Mouse (Mus musculus): ENCODE data around the gene Cacna1h. TPM values are rescaled to one million over a fixed set of nuclear protein-coding genes. Genes with fewer than 3 reads are reported as not detected.

The Cacna1h gene
- polyA plus RNA-seq, 2 experiments, result 6.9 to 58.0 TPM

- DNase-seq (ENCODE audit: low spot score) (no peak), ATAC-seq (ENCODE audit: low FRiP score, low read depth) (no peak)
- Histone ChIP-seq H3K36me3 (ENCODE audit: control insufficient read depth, insufficient read depth, low read length) (peaks cover 8% of the 10 kb centered on the region; the same call in 1 of the 2 replicates), H3K27ac (replicated peaks; ENCODE audit: low read depth, low read length) (no peak overlapping the region), H3K9ac (ENCODE audit: low read depth, low read length, severe bottlenecking) (no peak overlapping the region), H3K4me1 (ENCODE audit: control insufficient read depth, insufficient read depth, low read length) (peaks cover 23% of the 10 kb centered on the region), H3K4me3 (replicated peaks; ENCODE audit: low read length) (no peak overlapping the region), H3K4me2 (replicated peaks; ENCODE audit: low read depth, low read length, severe bottlenecking) (no peak overlapping the region), H3K27me3 (ENCODE audit: control insufficient read depth, insufficient read depth, low read length) (no peaks in the 10 kb centered on the region), H3K9me3 (ENCODE audit: control insufficient read depth, low read length) (no peaks in the 10 kb centered on the region)
- WGBS, result 82% methylated on average over 2 of the region's 2 CpGs
- no peak for TF ChIP-seq POLR2A (IDR thresholded peaks at IDR 0.05; ENCODE audit: borderline replicate concordance, extremely low read depth, insufficient read depth, insufficient read length)
Observed at GRCm38 (mm10) chr17:25425996-25426395, 7.6 kb downstream of the Cacna1h start.

GRCm38 (mm10) chr17:25424526-25425080 lies 9.0 kb downstream of the Cacna1h start:
- WGBS, result 71% methylated on average over 8 of the region's 8 CpGs

GRCm38 (mm10) chr17:25420998-25421397 lies 12.6 kb downstream of the Cacna1h start:
- no peaks in the 10 kb centered on the region for H3K27me3 ChIP-seq (ENCODE audit: control insufficient read depth, insufficient read depth, low read length)
- no peak overlapping the region for H3K4me3 ChIP-seq (replicated peaks; ENCODE audit: low read length)
- TF ChIP-seq POLR2A (IDR thresholded peaks at IDR 0.05; ENCODE audit: borderline replicate concordance, extremely low read depth, insufficient read depth, insufficient read length), result no peak
- H3K4me1 ChIP-seq (ENCODE audit: control insufficient read depth, insufficient read depth, low read length), result peaks cover 43% of the 10 kb centered on the region
- 0 out of 2 replicates have a peak overlapping the region, but pooled peaks have one; percentile 13 for H3K27ac ChIP-seq (replicated peaks; ENCODE audit: low read depth, low read length)
- ATAC-seq (ENCODE audit: low FRiP score, low read depth), result no peak
- H3K4me2 ChIP-seq (replicated peaks; ENCODE audit: low read depth, low read length, severe bottlenecking), result no peak overlapping the region
- no peak overlapping the region for H3K9ac ChIP-seq (ENCODE audit: low read depth, low read length, severe bottlenecking)
- 90% methylated on average over 3 of the region's 3 CpGs for WGBS
- H3K36me3 ChIP-seq (ENCODE audit: control insufficient read depth, insufficient read depth, low read length), result peaks cover 5% of the 10 kb centered on the region; the same call in 1 of the 2 replicates
- no peak for DNase-seq (ENCODE audit: low spot score)
- H3K9me3 ChIP-seq (ENCODE audit: control insufficient read depth, low read length), result no peaks in the 10 kb centered on the region

More at GRCm38 (mm10) chr17:25424526-25425080, 9.0 kb downstream of the Cacna1h start:
- Histone ChIP-seq H3K27ac (replicated peaks; ENCODE audit: low read depth, low read length) (no peak overlapping the region), H3K4me3 (replicated peaks; ENCODE audit: low read length) (no peak overlapping the region), H3K9me3 (ENCODE audit: control insufficient read depth, low read length) (no peaks in the 10 kb centered on the region), H3K4me2 (replicated peaks; ENCODE audit: low read depth, low read length, severe bottlenecking) (no peak overlapping the region), H3K36me3 (ENCODE audit: control insufficient read depth, insufficient read depth, low read length) (peaks cover 8% of the 10 kb centered on the region; the same call in 1 of the 2 replicates), H3K27me3 (ENCODE audit: control insufficient read depth, insufficient read depth, low read length) (no peaks in the 10 kb centered on the region), H3K4me1 (ENCODE audit: control insufficient read depth, insufficient read depth, low read length) (peaks cover 24% of the 10 kb centered on the region), H3K9ac (ENCODE audit: low read depth, low read length, severe bottlenecking) (no peak overlapping the region)
- ATAC-seq (ENCODE audit: low FRiP score, low read depth) (no peak), DNase-seq (ENCODE audit: low spot score) (no peak)
- no peak for TF ChIP-seq POLR2A (IDR thresholded peaks at IDR 0.05; ENCODE audit: borderline replicate concordance, extremely low read depth, insufficient read depth, insufficient read length)

GRCm38 (mm10) chr17:25418926-25419325 lies 14.7 kb downstream of the Cacna1h start:
- WGBS, result 32% methylated on average over 9 of the region's 9 CpGs
- DNase-seq (ENCODE audit: low spot score) (no peak), ATAC-seq (ENCODE audit: low FRiP score, low read depth) (no peak)
- Histone ChIP-seq H3K27me3 (ENCODE audit: control insufficient read depth, insufficient read depth, low read length) (no peaks in the 10 kb centered on the region), H3K36me3 (ENCODE audit: control insufficient read depth, insufficient read depth, low read length) (peaks cover 5% of the 10 kb centered on the region; the same call in 1 of the 2 replicates), H3K4me2 (replicated peaks; ENCODE audit: low read depth, low read length, severe bottlenecking) (no peak overlapping the region), H3K4me1 (ENCODE audit: control insufficient read depth, insufficient read depth, low read length) (peaks cover 64% of the 10 kb centered on the region), H3K4me3 (replicated peaks; ENCODE audit: low read length) (no peak overlapping the region), H3K27ac (replicated peaks; ENCODE audit: low read depth, low read length) (no peak overlapping the region), H3K9ac (ENCODE audit: low read depth, low read length, severe bottlenecking) (no peak overlapping the region), H3K9me3 (ENCODE audit: control insufficient read depth, low read length) (no peaks in the 10 kb centered on the region)
- TF ChIP-seq POLR2A (IDR thresholded peaks at IDR 0.05; ENCODE audit: borderline replicate concordance, extremely low read depth, insufficient read depth, insufficient read length), result no peak

GRCm38 (mm10) chr17:25417990-25418389 lies 15.6 kb downstream of the Cacna1h start:
- Histone ChIP-seq H3K4me1 (ENCODE audit: control insufficient read depth, insufficient read depth, low read length) (peaks cover 65% of the 10 kb centered on the region), H3K27ac (replicated peaks; ENCODE audit: low read depth, low read length) (no peak overlapping the region), H3K4me3 (replicated peaks; ENCODE audit: low read length) (no peak overlapping the region), H3K36me3 (ENCODE audit: control insufficient read depth, insufficient read depth, low read length) (peaks cover 4% of the 10 kb centered on the region; the same call in 1 of the 2 replicates), H3K4me2 (replicated peaks; ENCODE audit: low read depth, low read length, severe bottlenecking) (no peak overlapping the region), H3K9me3 (ENCODE audit: control insufficient read depth, low read length) (no peaks in the 10 kb centered on the region), H3K9ac (ENCODE audit: low read depth, low read length, severe bottlenecking) (no peak overlapping the region), H3K27me3 (ENCODE audit: control insufficient read depth, insufficient read depth, low read length) (no peaks in the 10 kb centered on the region)
- TF ChIP-seq POLR2A (IDR thresholded peaks at IDR 0.05; ENCODE audit: borderline replicate concordance, extremely low read depth, insufficient read depth, insufficient read length), result no peak
- no peak for DNase-seq (ENCODE audit: low spot score)
- 86% methylated on average over 6 of the region's 6 CpGs for WGBS
- no peak for ATAC-seq (ENCODE audit: low FRiP score, low read depth)
